Mouse (Mus musculus) liver, adult 2 months (tissue): ENCODE results near the gene Rgs7.

ENCODE experiments used
- CTCF ChIP-seq: fragments of 200-500 bp; IDR thresholded peaks from 2 replicates; pipeline ENCODE4 v1.5.1; 2011; ENCODE audit warnings: low read depth, low read length, control low read depth
- POLR2A ChIP-seq: fragments of 200-500 bp; IDR thresholded peaks from 2 replicates; pipeline ENCODE4 v1.6.1; 2011; ENCODE audit warnings: low read length, control low read depth; ENCODE audit not compliant: insufficient read depth; ENCODE audit errors: extremely low read depth

DNA sequence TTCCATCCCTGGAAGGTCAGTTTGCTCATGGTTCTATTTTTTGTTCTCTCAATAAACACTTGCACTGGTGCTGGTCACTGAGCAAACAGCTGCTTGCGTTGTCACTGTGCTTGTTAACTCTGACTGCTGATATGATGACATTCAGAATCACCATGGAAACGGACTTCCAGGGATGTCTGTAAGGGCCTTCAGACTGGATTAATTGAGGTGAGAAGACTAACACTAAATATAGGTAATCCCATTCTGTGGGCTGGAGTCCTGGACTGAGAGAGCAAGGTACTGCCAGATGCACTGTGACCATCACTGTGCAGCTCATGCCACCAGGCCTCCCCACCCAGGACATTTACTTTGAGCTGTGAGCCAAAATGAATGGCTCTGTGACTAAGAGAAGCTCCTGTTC, 252.2 kb downstream of the Rgs7 start:
- TF ChIP-seq CTCF (no peak), POLR2A (no peak)
